Mouse (Mus musculus): Measurements from ENCODE around the gene A030005L19Rik.
"Not testable (repeated sequence)": the region's sequence is repeated elsewhere in the genome, so short reads cannot be mapped to it uniquely, and the experiment has no call there.

DNA sequence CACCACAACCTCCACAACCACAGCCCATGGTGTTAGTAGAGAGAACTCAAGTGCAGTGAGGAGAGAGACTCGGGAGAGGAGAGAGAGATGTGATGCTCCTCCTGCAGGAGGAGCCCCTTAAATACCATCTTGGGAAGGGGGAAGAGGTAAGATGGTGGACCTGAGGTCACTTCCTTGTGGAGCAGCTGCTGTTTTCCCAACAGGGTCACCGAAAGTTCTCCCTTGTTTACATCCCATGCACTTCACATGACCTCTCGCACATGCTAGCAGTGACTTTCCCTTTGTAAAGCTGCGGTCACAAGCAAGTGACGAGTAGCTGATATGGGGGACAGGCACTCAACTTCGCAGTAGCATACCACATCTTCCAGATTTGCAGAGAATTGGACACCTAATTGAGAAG lies 30.2 kb downstream of the A030005L19Rik start, which contains the start of gene A030003K21Rik:
- TF ChIP-seq CTCF (IDR thresholded peaks at IDR 0.05; ENCODE audit: extremely low read depth, insufficient read length, insufficient replicate concordance, low read depth, low read length); POLR2A (IDR thresholded peaks at IDR 0.05; ENCODE audit: low read depth, low read length): not testable (repeated sequence)
